Mouse (Mus musculus): ENCODE measurements at regions not wholly inside any gene's neighbourhood (a gene's known extent, or its start where the extent isn't known, plus 50 kb on each side); places are given as distances from the start of the nearest gene placed in this dataset.
"Not testable (repeated sequence)": the region's sequence is repeated elsewhere in the genome, so short reads cannot be mapped to it uniquely, and the experiment has no call there.

DNA sequence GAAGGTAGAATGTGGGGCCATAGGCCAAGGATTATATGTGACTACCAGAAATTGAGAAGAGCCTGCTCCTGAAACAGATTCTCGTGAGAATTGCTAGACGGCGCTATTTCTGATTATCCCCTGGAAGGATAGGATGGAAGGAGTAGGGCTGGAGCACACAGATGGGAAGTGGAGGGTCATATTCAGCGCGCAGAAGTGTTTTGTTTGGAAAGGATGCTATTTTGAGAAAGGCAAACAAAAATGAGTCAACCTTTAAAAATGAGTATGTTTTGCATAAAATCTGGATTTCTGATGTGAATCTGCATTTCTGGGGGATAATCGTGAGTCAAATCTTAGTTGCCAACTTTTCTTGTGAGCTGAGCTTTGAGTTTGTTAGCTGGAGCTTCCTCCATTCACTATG, 58.1 kb upstream of the Fshb start:
- DNase-seq (ENCODE audit: low spot score in 2 of 2) = peak; percentile 3 to 21

DNA sequence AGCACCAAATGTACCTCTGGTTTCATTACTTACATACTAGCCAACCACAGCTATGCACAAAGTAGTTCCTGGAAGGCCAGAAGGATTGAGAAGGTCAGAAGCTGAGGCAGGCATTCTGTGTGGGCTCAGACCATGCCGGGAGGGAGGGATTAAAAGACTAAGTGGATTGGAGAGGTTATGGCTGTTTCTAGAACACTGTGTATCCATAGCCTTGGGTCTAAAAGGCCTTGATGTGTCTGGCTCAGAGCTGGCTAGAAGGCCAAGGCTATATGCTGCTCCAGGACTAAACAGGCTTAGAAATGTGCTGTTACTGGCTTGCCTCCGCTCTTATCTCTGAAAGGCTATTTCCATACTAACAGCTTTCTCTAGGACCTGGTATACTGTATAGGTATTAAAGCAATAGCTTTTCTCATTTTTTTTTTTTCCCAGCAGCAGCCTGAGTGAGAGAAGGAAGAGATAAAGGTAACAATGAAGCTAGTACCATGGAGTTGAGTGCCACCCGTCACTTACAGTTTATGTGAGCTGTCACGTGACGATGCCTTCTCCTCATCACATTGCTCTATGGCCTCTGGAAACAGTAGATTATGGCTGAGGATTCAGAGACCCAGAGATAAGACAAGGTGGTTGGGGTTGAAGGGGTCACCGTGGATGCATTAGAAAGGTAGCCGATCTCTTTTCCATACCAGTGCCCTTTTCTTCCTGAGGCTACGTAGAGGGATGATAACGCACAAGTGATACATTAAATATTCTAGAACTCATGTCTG, 59.4 kb upstream of the Fshb start:
- no peak for DNase-seq (ENCODE audit: low spot score in 2 of 2)

DNA sequence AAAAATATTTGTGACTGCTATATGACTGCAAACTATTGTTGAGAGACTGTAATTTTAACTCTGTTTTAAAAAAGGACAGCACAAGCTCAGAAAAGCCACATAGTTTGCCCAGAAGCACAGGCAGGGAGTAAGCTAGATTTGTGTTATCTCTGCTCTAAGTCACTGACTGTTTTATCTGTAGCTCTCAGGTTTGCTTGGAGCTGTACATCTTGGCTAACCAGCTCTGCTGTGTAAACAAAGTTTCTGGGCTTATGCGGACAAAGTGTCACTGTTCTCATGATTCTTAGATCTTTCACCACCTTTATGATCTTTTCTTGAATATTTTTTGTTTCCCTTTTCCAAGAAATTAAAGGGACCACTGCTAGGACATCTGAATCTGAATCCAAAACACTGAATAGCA, 60.2 kb upstream of the Fshb start:
- no peak for DNase-seq (ENCODE audit: low spot score in 2 of 2)

GRCm38 (mm10) chr2:107133186-107133585, 73.7 kb upstream of the Fshb start:
- no peak for DNase-seq (ENCODE audit: low spot score in 2 of 2)

DNA sequence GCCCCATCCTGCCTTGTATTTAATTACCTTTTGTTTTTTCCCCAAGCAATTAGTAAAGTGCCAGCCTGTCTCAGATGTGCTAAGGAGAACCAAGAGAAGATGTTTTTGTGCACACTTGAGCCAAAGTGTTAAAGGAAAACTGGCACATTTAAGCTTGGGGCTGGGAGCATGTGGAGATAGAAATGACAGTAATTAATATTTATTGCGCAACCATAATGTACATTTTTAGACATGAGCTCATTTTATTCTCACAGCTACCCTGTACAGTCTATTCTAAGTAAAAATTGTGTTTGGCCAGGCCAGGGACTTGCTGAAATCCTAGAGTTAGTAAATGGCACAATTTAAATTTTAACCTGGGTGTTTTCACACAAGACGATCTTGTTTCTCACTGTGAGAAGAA, 89.9 kb upstream of the Fshb start:
- DNase-seq (ENCODE audit: low spot score in 2 of 2) = no peak

DNA sequence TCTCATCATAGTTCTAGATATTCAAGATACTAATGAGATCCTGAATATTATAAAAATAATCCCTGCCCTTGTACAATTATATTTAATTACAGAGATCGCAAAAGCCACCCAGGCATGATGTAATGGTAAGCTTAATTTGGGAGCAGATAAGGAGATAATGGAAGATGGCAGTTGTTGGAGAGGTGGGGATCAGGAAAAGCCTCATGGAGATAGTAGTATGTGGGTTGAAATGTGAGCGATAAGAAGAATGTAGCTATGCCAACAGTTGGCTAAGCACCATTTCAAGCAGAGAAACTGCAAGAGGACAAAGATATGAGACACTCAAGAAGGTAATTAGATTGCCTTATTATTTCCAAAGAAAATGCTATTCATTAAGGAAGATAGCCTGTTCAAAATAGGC, 90.4 kb upstream of the Fshb start:
- DNase-seq (ENCODE audit: low spot score in 2 of 2) = no peak

GRCm38 (mm10) chr2:107150373-107150772, 90.9 kb upstream of the Fshb start:
- peak; percentile 17 to 18 for DNase-seq (ENCODE audit: low spot score in 2 of 2)

- no peak for DNase-seq (ENCODE audit: low spot score in 2 of 2)
Observed at GRCm38 (mm10) chr2:107151878-107152277, 92.4 kb upstream of the Fshb start.

GRCm38 (mm10) chr2:107158836-107159402, 99.5 kb upstream of the Fshb start:
- not testable (repeated sequence) for DNase-seq (ENCODE audit: low spot score in 2 of 2)

DNA sequence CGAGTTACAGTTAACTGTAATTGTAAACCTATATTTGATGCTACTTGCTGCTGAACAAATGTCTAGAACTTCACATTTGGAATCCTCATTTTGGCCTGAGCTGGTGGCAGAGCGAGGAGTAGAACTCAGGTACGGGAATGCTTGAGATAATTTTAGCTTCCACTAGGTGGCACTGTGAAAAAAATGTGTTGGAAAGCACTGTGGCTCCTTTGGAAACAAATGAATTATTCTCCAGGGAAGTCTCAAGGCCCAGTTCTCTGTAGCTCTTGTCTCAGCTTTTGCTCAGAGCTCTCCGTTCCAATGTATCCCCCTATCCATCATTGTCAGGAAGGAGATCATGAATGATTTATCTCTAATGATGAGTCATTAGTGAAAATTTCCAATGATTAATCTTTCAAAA, 114.7 kb upstream of the Kcna4 start:
- DNase-seq (ENCODE audit: low spot score in 2 of 2) = no peak

DNA sequence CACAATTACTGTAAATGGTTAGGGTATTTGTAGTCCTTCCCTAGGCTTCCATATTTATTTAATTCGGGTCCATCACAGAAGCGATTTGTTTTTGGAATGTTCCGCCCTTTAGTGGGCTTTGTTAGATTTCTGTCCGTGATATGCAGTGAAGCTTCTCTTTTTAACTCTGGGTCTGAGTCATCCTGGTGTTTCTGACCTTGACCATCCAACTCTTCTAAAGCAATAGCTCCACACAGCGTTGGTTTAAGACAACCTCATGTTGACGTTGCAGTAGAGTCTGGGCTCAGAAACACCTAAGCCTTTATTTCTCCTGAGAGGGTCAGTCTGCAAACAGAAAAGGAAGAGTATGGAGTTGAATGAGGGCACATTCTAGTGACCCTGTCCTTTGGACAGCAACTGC, 107.4 kb upstream of the Kcna4 start:
- no peak for DNase-seq (ENCODE audit: low spot score in 2 of 2)

DNA sequence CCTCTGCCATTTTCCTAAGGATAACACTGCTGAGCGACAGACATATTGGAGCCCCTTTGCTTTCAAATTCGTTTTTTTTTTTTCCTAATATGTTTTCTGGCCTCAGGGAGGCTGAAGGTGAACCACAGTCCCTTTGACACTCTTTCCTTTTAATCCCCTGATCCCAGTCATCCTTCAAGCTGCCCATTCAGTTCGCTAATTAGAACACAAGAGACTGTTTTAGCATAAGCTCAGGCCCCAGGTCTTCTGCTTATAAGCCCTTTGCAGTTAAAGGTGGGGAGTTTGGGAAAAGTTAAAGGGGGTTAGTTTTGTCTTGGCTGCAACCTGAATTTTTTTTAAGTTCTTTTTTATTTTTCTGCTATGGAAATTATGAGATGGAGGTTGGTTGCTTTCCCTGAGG, 105.6 kb upstream of the Kcna4 start:
- DNase-seq (ENCODE audit: low spot score in 2 of 2) = no peak

GRCm38 (mm10) chr2:107201856-107202473, 88.5 kb upstream of the Kcna4 start:
- DNase-seq (ENCODE audit: low spot score in 2 of 2) = no peak

DNA sequence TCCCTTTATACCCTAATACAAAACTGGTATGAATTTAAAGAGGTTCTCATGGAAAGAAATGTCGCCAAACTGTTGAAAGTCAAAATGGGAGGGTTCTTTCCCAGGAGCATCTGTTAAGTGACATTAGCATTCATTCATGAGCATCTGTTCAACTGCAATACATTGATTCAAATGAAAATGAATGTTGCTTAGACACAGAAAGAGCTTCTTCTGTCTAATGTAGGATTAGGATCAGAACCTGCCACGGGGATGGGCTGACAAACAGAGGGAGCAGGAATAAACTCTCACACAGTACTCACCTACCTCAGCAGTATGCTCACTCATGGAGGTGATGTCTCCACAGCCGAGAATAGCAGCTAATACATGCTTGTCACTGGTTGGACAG, 88.0 kb upstream of the Kcna4 start:
- DNase-seq (ENCODE audit: low spot score in 2 of 2) = peak; percentile 8 to 12

DNA sequence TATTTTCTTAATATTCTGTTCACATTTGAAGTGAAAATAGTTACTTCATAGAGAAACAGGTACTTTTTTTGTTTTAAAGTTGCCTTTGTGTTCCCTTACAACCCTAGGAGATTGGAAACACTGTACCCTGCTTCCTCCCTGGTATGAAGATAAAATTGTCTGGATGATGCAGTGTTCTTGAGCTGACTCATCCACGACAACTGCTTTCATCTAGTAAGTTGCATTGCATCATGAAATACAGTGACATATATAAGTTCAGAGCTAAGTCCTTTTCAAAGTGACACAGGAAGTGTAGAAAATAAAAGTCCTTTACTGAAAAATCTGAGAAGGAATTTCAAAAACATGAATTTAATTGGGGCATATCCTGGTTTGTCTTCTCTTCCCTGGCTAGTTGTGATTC, 68.9 kb upstream of the Kcna4 start:
- no peak for DNase-seq (ENCODE audit: low spot score in 2 of 2)

DNA sequence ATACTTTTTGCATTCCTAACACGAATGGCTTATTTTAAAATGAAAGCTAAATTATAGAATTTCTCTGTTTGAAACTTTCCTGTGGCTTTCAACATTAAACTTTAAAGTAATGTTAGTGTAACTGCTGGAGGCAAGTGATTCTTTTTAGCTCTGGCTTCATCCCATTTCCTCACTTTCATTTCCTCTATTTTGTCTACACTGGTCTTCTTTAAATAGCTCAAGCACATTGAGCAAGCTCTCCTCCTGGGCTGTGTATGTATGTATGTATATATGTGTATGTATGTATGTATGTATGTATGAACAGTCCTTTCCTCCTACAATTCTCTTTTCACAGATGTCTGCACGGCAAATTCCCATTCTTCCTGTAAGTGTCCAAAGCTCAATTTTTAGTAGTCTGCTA, 65.8 kb upstream of the Kcna4 start:
- no peak for DNase-seq (ENCODE audit: low spot score in 2 of 2)

DNA sequence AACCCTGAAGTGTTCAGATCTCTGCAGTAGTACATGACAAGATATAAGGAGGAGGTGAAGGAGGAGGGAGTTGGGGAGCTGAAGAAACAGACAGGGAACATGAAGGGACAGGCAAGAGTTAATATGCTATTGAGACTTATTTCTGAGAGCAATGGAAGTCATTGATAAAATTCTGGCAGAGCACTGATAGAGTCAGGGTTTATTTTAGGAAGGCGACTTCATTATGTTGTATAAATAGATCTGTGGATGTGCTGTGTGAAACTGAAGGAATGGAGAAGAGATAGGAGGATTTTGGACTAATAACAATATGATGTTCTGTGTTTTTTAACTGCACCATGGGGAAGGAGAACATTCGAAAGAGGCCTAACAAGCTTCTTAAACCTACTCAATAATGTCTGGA, 63.0 kb upstream of the Kcna4 start:
- no peak for DNase-seq (ENCODE audit: low spot score in 2 of 2)

GRCm38 (mm10) chr2:107228287-107228686, 62.2 kb upstream of the Kcna4 start:
- no peak for DNase-seq (ENCODE audit: low spot score in 2 of 2)

DNA sequence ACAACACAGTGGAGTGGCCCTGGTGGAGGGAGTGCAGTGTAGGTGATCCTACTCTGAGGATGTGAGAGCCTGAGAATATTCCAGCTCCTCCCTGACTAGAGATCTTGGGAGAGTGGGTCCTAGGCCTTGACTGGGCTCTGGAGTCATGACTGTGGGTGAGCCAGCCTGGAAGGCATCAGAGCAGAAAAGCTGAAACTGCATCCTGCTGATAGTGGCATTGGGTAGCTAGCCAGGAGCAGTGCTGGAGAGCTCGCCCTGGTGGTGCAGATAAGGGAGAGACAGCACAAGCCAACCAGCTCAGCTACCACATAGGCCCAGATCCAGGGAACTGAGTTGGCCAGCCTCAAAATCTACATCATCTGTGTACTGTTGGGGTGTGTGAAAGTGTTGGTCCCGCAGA, 58.8 kb upstream of the Kcna4 start:
- DNase-seq (ENCODE audit: low spot score in 2 of 2) = no peak

GRCm38 (mm10) chr2:107232885-107233284, 57.6 kb upstream of the Kcna4 start:
- no peak for DNase-seq (ENCODE audit: low spot score in 2 of 2)

Data from layer of hippocampus, adult 8-10 months (tissue).